Mouse (Mus musculus) heart, postnatal 0 days (tissue): Measurements from ENCODE around the gene Ccser1. TPM values are rescaled to one million over a fixed set of nuclear protein-coding genes. Genes with fewer than 3 reads are reported as not detected.

Experiments used
- ATAC-seq: fragments of 200-750 bp; cut with Nextera tagmentation; 2 replicates; pipeline ENCODE4 v1.8.0; 2017; ENCODE audit warnings: low read depth, moderate number of reproducible peaks, moderate library complexity; ENCODE audit not compliant: insufficient read depth
- DNase-seq: peaks from one replicate; pipeline ENCODE4 v3.0.0-alpha.2; 2016; ENCODE audit warnings: low spot score
- H3K27ac ChIP-seq: fragments of 300-500 bp; sonication (generic); 2 replicates; pipeline ENCODE4 v1.5.1; 2014; ENCODE audit warnings: low read depth, mild to moderate bottlenecking
- H3K27me3 ChIP-seq: fragments of 300-500 bp; sonication (generic); 2 replicates; pipeline ENCODE4 v1.6.1; 2014; ENCODE audit warnings: low read length, mixed read lengths; ENCODE audit not compliant: control insufficient read depth, insufficient read depth
- H3K36me3 ChIP-seq: fragments of 300-500 bp; sonication (generic); replicated peaks from 2 replicates; pipeline ENCODE4 v1.6.1; 2014; ENCODE audit warnings: low read length, mixed read lengths; ENCODE audit not compliant: control insufficient read depth, insufficient read depth
- H3K4me1 ChIP-seq: fragments of 300-500 bp; sonication (generic); 2 replicates; pipeline ENCODE4 v1.6.1; 2014; ENCODE audit warnings: antibody characterized with exemption; ENCODE audit not compliant: control insufficient read depth, insufficient read depth
- H3K4me2 ChIP-seq: fragments of 300-500 bp; sonication (generic); 2 replicates; pipeline ENCODE4 v1.6.1; 2014; ENCODE audit warnings: low read depth, mild to moderate bottlenecking, low read length, moderate library complexity
- H3K4me3 ChIP-seq: fragments of 300-500 bp; sonication (generic); 2 replicates; pipeline ENCODE4 v1.5.1; 2014; ENCODE audit warnings: low read depth, low read length
- H3K9ac ChIP-seq: fragments of 300-500 bp; sonication (generic); replicated peaks from 2 replicates; pipeline ENCODE4 v1.6.1; 2014; ENCODE audit warnings: low read depth, low read length, mixed read lengths
- H3K9me3 ChIP-seq: fragments of 300-500 bp; sonication (generic); replicated peaks from 2 replicates; pipeline ENCODE4 v1.6.1; 2016; ENCODE audit warnings: low read length; ENCODE audit not compliant: control insufficient read depth
- CTCF ChIP-seq: IDR thresholded peaks from 2 replicates; pipeline ENCODE4 v1.5.1; 2016; ENCODE audit warnings: antibody characterized with exemption, control low read depth, low read depth
- EP300 ChIP-seq: IDR thresholded peaks from 2 replicates; pipeline ENCODE4 v1.6.1; 2016; ENCODE audit warnings: antibody characterized with exemption, low read depth
- WGBS: fragments of 180-500 bp; shearing (Covaris S2); extraction: QIAGEN DNeasy Blood & Tissue Kit; methylation state at CpG from one replicate; pipeline ENCODE4 v1.1.7; 2014; 5-methylcytosine and 5-hydroxymethylcytosine counted together
- polyA plus RNA-seq: library from polyadenylated mRNA; unstranded; fragments of >200 nt; fragmentation: Nextera tagmentation; extraction: Ambion mirVana; gene quantifications from 2 replicates; pipeline ENCODE4 v1.2.1, GENCODE M21; 2015
- total RNA-seq: library from RNA; depleted of rRNA; stranded (reverse); fragments of >200 nt; gene quantifications from 2 replicates; pipeline ENCODE4 v1.2.3, GENCODE M21; 2014; ENCODE audit warnings: low replicate concordance

Gene Ccser1
- total and polyA plus RNA-seq, 2 experiments from 2014 or later, result 0.34 to 1.4 TPM

DNA sequence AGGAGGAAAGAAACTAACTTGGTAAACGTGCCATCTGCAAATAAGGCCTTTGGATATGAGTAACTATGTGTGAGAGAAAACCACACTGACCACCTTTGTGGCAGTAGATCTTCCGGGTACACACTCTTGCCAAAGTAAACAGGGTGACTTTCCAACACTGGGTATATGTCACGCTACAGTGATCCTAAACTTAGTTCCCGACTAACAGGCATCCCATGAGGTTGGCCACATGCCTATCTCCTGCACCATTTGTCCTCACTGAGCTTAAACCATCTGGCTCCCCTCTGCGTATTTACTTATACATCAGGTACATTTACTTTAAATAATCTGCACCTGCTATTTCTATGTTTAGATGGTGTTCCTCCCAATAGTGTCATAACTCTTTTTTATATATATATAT is 183.6 kb downstream of the Ccser1 start:
- 59% methylated on average over 5 of the region's 5 CpGs for WGBS
- TF ChIP-seq CTCF (no peak), EP300 (no peak)
- DNase-seq, result no peak
- no peak overlapping the region for H3K4me3 ChIP-seq
- no peak for ATAC-seq
- H3K4me2 ChIP-seq, result no peak overlapping the region
- no peaks in the 10 kb centered on the region for H3K27me3 ChIP-seq
- no peaks in the 10 kb centered on the region for H3K9me3 ChIP-seq
- H3K4me1 ChIP-seq, result no peaks in the 10 kb centered on the region
- H3K9ac ChIP-seq, result no peak overlapping the region
- H3K27ac ChIP-seq, result no peak overlapping the region
- no peaks in the 10 kb centered on the region for H3K36me3 ChIP-seq

DNA sequence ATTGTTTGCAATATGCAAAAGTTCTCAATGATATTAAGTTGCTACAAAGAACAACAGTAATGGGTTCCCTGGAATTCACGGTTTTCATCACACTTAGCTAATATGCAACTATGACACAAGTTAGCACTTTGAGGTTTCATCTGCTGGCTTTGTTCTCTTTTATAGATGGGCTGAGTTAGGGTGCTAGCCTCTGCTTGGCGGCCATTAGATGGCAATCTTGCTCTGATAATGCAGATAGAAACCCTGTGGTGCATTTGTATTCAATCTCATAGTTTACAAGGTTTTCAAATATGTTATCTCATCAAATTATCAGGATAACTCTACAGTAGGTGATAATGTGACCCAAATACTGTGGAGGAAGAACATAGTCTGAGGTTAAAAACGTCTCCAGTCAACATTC is 202.4 kb downstream of the Ccser1 start:
- no peak overlapping the region for H3K9ac ChIP-seq
- H3K27me3 ChIP-seq, result no peaks in the 10 kb centered on the region
- H3K4me3 ChIP-seq, result no peak overlapping the region
- H3K9me3 ChIP-seq, result no peaks in the 10 kb centered on the region
- H3K4me1 ChIP-seq, result no peaks in the 10 kb centered on the region
- H3K27ac ChIP-seq, result no peak overlapping the region
- TF ChIP-seq EP300, result no peak
- TF ChIP-seq CTCF, result peak; percentile 22; the same call in 1 of the 2 replicates
- ATAC-seq, result no peak
- H3K36me3 ChIP-seq, result no peaks in the 10 kb centered on the region
- DNase-seq, result no peak
- H3K4me2 ChIP-seq, result no peak overlapping the region
- 20% methylated on average over 3 of the region's 3 CpGs for WGBS

DNA sequence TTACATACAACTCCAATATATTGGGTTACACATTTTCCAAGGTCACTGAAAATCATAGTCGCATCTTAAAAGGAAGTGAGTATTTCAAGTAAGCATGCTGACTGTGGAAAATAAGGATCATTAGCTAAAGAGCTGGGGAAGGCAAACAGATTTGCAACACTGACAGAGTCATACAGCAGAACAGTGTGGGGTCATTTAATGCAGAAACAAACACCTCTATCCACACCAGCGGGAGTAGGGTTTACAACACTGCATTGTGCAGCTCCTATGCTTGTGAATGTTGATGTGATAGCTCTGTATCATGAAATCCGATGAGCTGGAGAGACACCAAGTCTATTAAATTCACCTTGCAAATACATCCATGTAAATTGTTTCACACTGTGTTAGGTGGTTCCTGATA is 202.9 kb downstream of the Ccser1 start:
- H3K4me1 ChIP-seq, result no peaks in the 10 kb centered on the region
- no peaks in the 10 kb centered on the region for H3K9me3 ChIP-seq
- DNase-seq, result no peak
- no peak overlapping the region for H3K4me3 ChIP-seq
- TF ChIP-seq CTCF (no peak), EP300 (no peak)
- H3K4me2 ChIP-seq, result no peak overlapping the region
- H3K36me3 ChIP-seq, result no peaks in the 10 kb centered on the region
- 50% methylated on average over 3 of the region's 3 CpGs for WGBS
- H3K9ac ChIP-seq, result no peak overlapping the region
- no peak overlapping the region for H3K27ac ChIP-seq
- H3K27me3 ChIP-seq, result no peaks in the 10 kb centered on the region
- no peak for ATAC-seq

DNA sequence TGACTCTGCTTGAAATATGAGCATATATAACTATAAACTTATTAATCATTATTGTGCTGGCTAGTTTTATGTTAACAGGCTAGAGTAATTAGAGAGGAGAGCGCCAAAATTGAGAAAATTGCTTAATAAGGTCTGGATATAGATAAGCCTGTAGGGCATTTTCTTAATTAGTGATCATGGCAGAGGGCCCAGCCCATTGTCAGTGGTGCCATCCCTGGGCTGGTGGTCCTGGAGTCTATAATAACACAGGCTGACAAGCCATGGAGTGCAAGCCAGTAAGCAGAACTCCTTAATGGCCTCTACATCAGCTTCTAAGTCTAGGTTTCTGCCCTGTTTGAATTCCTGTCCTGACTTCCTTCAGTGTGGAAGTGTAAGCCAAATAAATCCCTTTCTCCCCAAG is 206.9 kb downstream of the Ccser1 start:
- Histone ChIP-seq H3K9ac (no peak overlapping the region), H3K4me3 (no peak overlapping the region), H3K9me3 (no peaks in the 10 kb centered on the region), H3K4me1 (no peaks in the 10 kb centered on the region), H3K4me2 (no peak overlapping the region), H3K27ac (no peak overlapping the region), H3K27me3 (no peaks in the 10 kb centered on the region), H3K36me3 (no peaks in the 10 kb centered on the region)
- no peak for DNase-seq
- TF ChIP-seq CTCF (no peak), EP300 (no peak)
- 80% methylated on average over 1 of the region's 1 CpGs for WGBS
- ATAC-seq, result no peak

DNA sequence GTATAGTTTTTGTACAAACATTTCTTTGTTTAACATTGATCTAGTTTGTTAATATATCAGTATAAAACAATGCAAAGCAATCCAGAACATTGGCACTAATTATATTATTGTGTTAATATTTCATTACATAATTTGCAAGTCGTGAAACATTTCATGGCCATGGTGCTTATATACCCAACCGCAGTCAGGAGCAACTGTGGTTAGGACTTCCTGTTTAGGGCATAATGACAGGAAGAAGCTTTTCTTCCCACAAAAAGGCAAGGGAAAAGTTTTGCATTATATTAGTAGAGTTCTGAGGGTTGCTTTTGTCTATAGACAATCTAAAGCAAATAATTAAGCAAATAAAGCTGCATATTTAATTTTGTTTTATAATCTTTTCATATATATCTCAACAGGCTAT is 247.4 kb downstream of the Ccser1 start:
- Histone ChIP-seq H3K9me3 (no peaks in the 10 kb centered on the region), H3K36me3 (no peaks in the 10 kb centered on the region), H3K4me2 (no peak overlapping the region), H3K4me1 (no peaks in the 10 kb centered on the region), H3K9ac (no peak overlapping the region), H3K27ac (no peak overlapping the region), H3K4me3 (no peak overlapping the region), H3K27me3 (no peaks in the 10 kb centered on the region)
- DNase-seq (no peak), ATAC-seq (no peak)
- WGBS, result 67% methylated on average over 2 of the region's 2 CpGs
- TF ChIP-seq EP300 (no peak), CTCF (no peak)
